Mouse (Mus musculus) lung, postnatal 0 days (tissue): ENCODE data around the gene Trim41.

Experiments used
- CTCF ChIP-seq: IDR thresholded peaks from 2 replicates; pipeline ENCODE4 v1.5.1; 2016; ENCODE audit warnings: antibody characterized with exemption, mild to moderate bottlenecking
- EP300 ChIP-seq: IDR thresholded peaks from 2 replicates; pipeline ENCODE4 v1.6.1; 2016; ENCODE audit warnings: antibody characterized with exemption, mild to moderate bottlenecking, control low read depth

- TF ChIP-seq CTCF (no peak), EP300 (no peak)
These were observed 39.9 kb downstream of the Trim41 start for GRCm38 (mm10) chr11:48777303-48777702.
